Mouse (Mus musculus) forebrain, postnatal 0 days (tissue): ENCODE results near the gene Olfr15. TPM values are rescaled to one million over a fixed set of nuclear protein-coding genes. Genes with fewer than 3 reads are reported as not detected.
A peak's percentile ranks its signal among the peaks of the same experiment; 100 is the strongest.
"Not testable (repeated sequence)": the region's sequence is repeated elsewhere in the genome, so short reads cannot be mapped to it uniquely, and the experiment has no call there.

Experiments used
- ATAC-seq: fragments of 200-750 bp; cut with Nextera tagmentation; 2 replicates; pipeline ENCODE4 v1.8.0; 2017; ENCODE audit warnings: mild to moderate bottlenecking, moderate library complexity
- DNase-seq: peaks from one replicate; pipeline ENCODE4 v3.0.0-alpha.2; 2015
- H3K27ac ChIP-seq: fragments of 300-500 bp; sonication (generic); 2 replicates; pipeline ENCODE4 v1.5.1; 2014; ENCODE audit warnings: low read depth, mild to moderate bottlenecking, antibody characterized with exemption, low read length, moderate library complexity, mixed read lengths
- H3K27me3 ChIP-seq: fragments of 300-500 bp; sonication (generic); 2 replicates; pipeline ENCODE4 v1.6.1; 2014; ENCODE audit warnings: mild to moderate bottlenecking, low read length, mixed read lengths; ENCODE audit not compliant: insufficient read depth
- H3K36me3 ChIP-seq: fragments of 300-500 bp; sonication (generic); 2 replicates; pipeline ENCODE4 v1.6.1; 2014; ENCODE audit warnings: mild to moderate bottlenecking, moderate library complexity; ENCODE audit not compliant: insufficient read depth
- H3K4me1 ChIP-seq: fragments of 300-500 bp; sonication (generic); 2 replicates; pipeline ENCODE4 v1.6.1; 2014; ENCODE audit warnings: antibody characterized with exemption; ENCODE audit not compliant: insufficient read depth
- H3K4me2 ChIP-seq: fragments of 300-500 bp; sonication (generic); 2 replicates; pipeline ENCODE4 v1.6.1; 2014; ENCODE audit warnings: low read depth, mild to moderate bottlenecking, moderate library complexity
- H3K4me3 ChIP-seq: fragments of 300-500 bp; sonication (generic); 2 replicates; pipeline ENCODE4 v1.5.1; 2014; ENCODE audit warnings: low read depth, low read length, mixed read lengths
- H3K9ac ChIP-seq: fragments of 300-500 bp; sonication (generic); 2 replicates; pipeline ENCODE4 v1.6.1; 2014; ENCODE audit warnings: mild to moderate bottlenecking
- H3K9me3 ChIP-seq: fragments of 300-500 bp; sonication (generic); 2 replicates; pipeline ENCODE4 v1.6.1; 2016; ENCODE audit warnings: low read length
- CTCF ChIP-seq: sonication (generic); IDR thresholded peaks from 2 replicates; pipeline ENCODE4 v1.5.1; 2016; ENCODE audit warnings: antibody characterized with exemption, control low read depth, low read depth
- WGBS: fragments of 180-500 bp; shearing (Covaris S2); extraction: QIAGEN DNeasy Blood & Tissue Kit; methylation state at CpG from one replicate; pipeline ENCODE4 v1.1.7; 2014; 5-methylcytosine and 5-hydroxymethylcytosine counted together
- polyA plus RNA-seq: library from polyadenylated mRNA; unstranded; fragments of >200 nt; fragmentation: Nextera tagmentation; extraction: Ambion mirVana; gene quantifications from 2 replicates; pipeline ENCODE4 v1.2.1, GENCODE M21; 2015
- total RNA-seq: library from RNA; depleted of rRNA; stranded (reverse); fragments of >200 nt; gene quantifications from 2 replicates; pipeline ENCODE4 v1.2.3, GENCODE M21; 2014

Gene Olfr15
- total and polyA plus RNA-seq, 2 experiments from 2014 or later: not detected

- 88% methylated on average over 2 of the region's 2 CpGs for WGBS
Observed at GRCm38 (mm10) chr16:3835461-3835860, 4.8 kb downstream of the Olfr15 start.

GRCm38 (mm10) chr16:3839157-3839885, 8.6 kb downstream of the Olfr15 start:
- Histone ChIP-seq H3K27me3 (no peaks in the 10 kb centered on the region), H3K9me3 (no peaks in the 10 kb centered on the region)
- no peak; the same call in 1 of the 2 replicates for ATAC-seq

More at GRCm38 (mm10) chr16:3835461-3835860, 4.8 kb downstream of the Olfr15 start:
- no peaks in the 10 kb centered on the region for H3K4me1 ChIP-seq
- no peak overlapping the region for H3K27ac ChIP-seq
- H3K9ac ChIP-seq: no peak overlapping the region
- DNase-seq (no peak), ATAC-seq (no peak)
- H3K36me3 ChIP-seq: no peaks in the 10 kb centered on the region
- H3K4me2 ChIP-seq: no peak overlapping the region
- TF ChIP-seq CTCF: no peak
- H3K9me3 ChIP-seq: no peaks in the 10 kb centered on the region
- no peak overlapping the region for H3K4me3 ChIP-seq
- H3K27me3 ChIP-seq: no peaks in the 10 kb centered on the region

GRCm38 (mm10) chr16:3842989-3843388, 12.3 kb downstream of the Olfr15 start:
- no peaks in the 10 kb centered on the region for H3K9me3 ChIP-seq
- DNase-seq (no peak), ATAC-seq (no peak)
- no peak overlapping the region for H3K9ac ChIP-seq
- no peak overlapping the region for H3K4me3 ChIP-seq
- H3K27me3 ChIP-seq: no peaks in the 10 kb centered on the region
- no peaks in the 10 kb centered on the region for H3K36me3 ChIP-seq
- H3K4me1 ChIP-seq: peaks cover 4% of the 10 kb centered on the region
- no peak overlapping the region for H3K27ac ChIP-seq
- WGBS: 34% methylated on average over 4 of the region's 4 CpGs
- no peak overlapping the region for H3K4me2 ChIP-seq
- no peak for TF ChIP-seq CTCF

More at GRCm38 (mm10) chr16:3839157-3839885, 8.6 kb downstream of the Olfr15 start:
- H3K27ac ChIP-seq: no peak overlapping the region
- no peaks in the 10 kb centered on the region for H3K4me1 ChIP-seq
- no peak overlapping the region for H3K9ac ChIP-seq
- TF ChIP-seq CTCF: peak; percentile 59
- no peak overlapping the region for H3K4me2 ChIP-seq
- 65% methylated on average over 17 of the region's 17 CpGs for whole genome bisulfite sequencing
- H3K36me3 ChIP-seq: no peaks in the 10 kb centered on the region
- peak; percentile 21 for DNase-seq
- no peak overlapping the region for H3K4me3 ChIP-seq

DNA sequence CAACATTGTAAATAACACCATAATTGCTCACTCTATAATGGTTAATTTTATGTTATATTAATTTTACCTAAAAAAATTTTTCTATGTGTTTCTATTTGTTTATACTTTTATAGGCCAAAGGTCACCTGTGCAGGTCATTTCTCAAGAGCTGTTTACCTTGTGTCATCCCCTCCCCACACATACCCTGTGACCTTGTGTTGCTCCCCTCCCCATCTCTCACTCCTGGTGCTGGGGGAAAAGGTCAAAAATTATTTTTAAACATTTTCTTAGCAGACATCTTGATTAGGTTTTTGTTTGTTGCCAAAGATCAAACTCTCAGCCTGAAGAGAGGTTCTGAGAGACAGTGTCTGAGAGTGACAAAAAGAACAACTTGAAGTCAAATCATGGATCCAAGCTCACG, 13.1 kb downstream of the Olfr15 start:
- H3K27me3 ChIP-seq: no peaks in the 10 kb centered on the region
- H3K9me3 ChIP-seq: no peaks in the 10 kb centered on the region
- no peaks in the 10 kb centered on the region for H3K36me3 ChIP-seq
- WGBS: 68% methylated on average over 1 of the region's 1 CpGs
- no peak overlapping the region for H3K4me2 ChIP-seq
- no peak overlapping the region for H3K4me3 ChIP-seq
- ATAC-seq (no peak), DNase-seq (no peak)
- H3K9ac ChIP-seq: no peak overlapping the region
- peaks cover 4% of the 10 kb centered on the region for H3K4me1 ChIP-seq
- TF ChIP-seq CTCF: no peak
- H3K27ac ChIP-seq: no peak overlapping the region

DNA sequence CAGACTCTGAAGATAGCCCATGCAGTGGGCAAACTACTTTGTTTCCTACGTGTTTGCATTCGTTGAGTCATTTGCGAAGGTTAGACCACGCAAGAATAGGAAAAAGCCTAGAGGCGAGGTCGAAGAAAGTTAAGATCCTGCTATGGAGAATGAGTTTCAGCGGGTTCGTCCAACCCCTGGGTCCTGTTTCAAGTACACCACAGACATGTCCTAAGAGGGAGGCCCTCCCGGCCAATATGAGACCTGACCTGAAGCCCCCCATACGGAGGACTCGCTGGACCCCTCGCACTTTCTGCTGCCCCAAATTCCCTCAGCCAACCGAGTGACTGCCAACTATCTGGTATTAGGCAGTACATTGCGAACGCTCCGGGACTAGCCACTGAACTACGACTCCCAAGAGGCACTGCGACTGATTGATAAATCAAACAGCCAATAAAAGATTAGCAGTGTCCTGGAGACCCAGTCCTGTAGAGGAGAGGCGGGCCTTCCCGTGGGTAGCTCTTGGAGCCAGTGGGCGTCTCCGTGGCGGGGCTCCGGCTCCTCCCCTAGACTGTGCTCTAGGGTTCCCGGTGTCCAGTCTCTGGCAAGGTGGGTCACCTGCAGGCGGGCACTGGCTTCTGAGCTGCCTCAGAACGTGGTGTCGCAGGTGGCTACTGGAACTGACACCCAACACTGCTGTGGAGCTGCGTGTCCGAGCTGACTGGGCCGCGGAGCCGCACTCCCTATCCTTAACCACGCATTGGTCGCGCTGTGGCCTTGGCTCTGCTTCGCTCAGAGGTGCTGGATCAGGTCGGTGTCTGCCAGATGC, 16.2 kb downstream of the Olfr15 start, which contains the start of gene Zfp174:
Zfp174 (plus strand) TSS at position 558 of the 808 bp plus-strand sequence.
- DNase-seq: peak; percentile 95
- H3K27me3 ChIP-seq: no peaks in the 10 kb centered on the region
- H3K4me3 ChIP-seq: peak within 1 kb of the TSS; percentile 54
- H3K9ac ChIP-seq: peak within 1 kb of the TSS; percentile 64
- TF ChIP-seq CTCF: peak; percentile 18; the same call in 1 of the 2 replicates
- no peak within 1 kb of the TSS for H3K27ac ChIP-seq
- peaks cover 8% of the 10 kb centered on the region for H3K4me1 ChIP-seq
- WGBS: 4% methylated on average over 38 of the region's 38 CpGs
- no peaks in the 10 kb centered on the region for H3K9me3 ChIP-seq
- peak within 1 kb of the TSS; percentile 71 for H3K4me2 ChIP-seq
- H3K36me3 ChIP-seq: no peaks in the 10 kb centered on the region
- peak; percentile 100 for ATAC-seq

GRCm38 (mm10) chr16:3847871-3848270, 17.2 kb downstream of the Olfr15 start:
- DNase-seq (no peak), ATAC-seq (no peak)
- TF ChIP-seq CTCF: no peak
- Histone ChIP-seq H3K36me3 (no peaks in the 10 kb centered on the region), H3K27me3 (no peaks in the 10 kb centered on the region), H3K4me1 (peaks cover 8% of the 10 kb centered on the region), H3K9ac (peak overlapping the region; percentile 64), H3K27ac (no peak overlapping the region), H3K4me3 (peak overlapping the region; percentile 54), H3K4me2 (peak overlapping the region; percentile 71), H3K9me3 (no peaks in the 10 kb centered on the region)
- WGBS: 64% methylated on average over 4 of the region's 4 CpGs

DNA sequence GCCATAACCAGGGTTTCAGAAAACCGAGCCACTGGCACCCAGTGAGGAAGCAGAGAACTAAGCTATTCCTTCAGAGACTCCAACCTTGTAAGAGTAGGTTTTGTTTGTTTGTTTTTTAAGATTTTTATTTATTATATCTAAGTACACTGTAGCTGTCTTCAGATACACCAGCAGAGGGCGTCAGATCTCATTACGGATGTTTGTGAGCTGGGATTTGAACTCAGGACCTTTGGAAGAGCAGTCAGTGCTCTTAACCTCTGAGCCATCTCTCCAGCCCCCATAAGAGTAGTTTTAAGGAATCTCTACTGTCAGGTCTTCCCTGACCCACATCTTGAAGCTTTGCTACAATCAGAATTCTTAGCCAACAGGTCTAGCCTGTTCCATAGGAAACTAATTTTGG, 17.7 kb downstream of the Olfr15 start:
- H3K4me2 ChIP-seq: no peak overlapping the region
- no peak overlapping the region for H3K4me3 ChIP-seq
- TF ChIP-seq CTCF: 0 out of 2 replicates have a peak, but pooled peaks have one; percentile 8
- ATAC-seq: no peak
- no peak overlapping the region for H3K9ac ChIP-seq
- no peak for DNase-seq
- 83% methylated on average over 3 of the region's 3 CpGs for WGBS
- H3K27ac ChIP-seq: no peak overlapping the region
- no peaks in the 10 kb centered on the region for H3K27me3 ChIP-seq
- H3K4me1 ChIP-seq: peaks cover 8% of the 10 kb centered on the region
- H3K9me3 ChIP-seq: no peaks in the 10 kb centered on the region
- no peaks in the 10 kb centered on the region for H3K36me3 ChIP-seq

- H3K4me3 ChIP-seq, H3K9ac ChIP-seq, H3K27ac ChIP-seq, ATAC-seq, H3K9me3 ChIP-seq, H3K27me3 ChIP-seq, DNase-seq, H3K4me2 ChIP-seq, H3K4me1 ChIP-seq: not testable (repeated sequence)
- H3K36me3 ChIP-seq: peaks cover 14% of the 10 kb centered on the region; the same call in 1 of the 2 replicates
- WGBS: 91% methylated on average over 13 of the region's 13 CpGs
Observed at GRCm38 (mm10) chr16:3851301-3851700, 20.6 kb downstream of the Olfr15 start.
